Mouse (Mus musculus) embryonic facial prominence, embryonic 13.5 days (tissue): Measurements from ENCODE around the gene Gm47429. TPM values are rescaled to one million over a fixed set of nuclear protein-coding genes. Genes with fewer than 3 reads are reported as not detected.
"Not testable (repeated sequence)": the region's sequence is repeated elsewhere in the genome, so short reads cannot be mapped to it uniquely, and the experiment has no call there.

Source experiments
- ATAC-seq: fragments of 200-750 bp; cut with Nextera tagmentation; 2 replicates; pipeline ENCODE4 v1.8.0; 2017; ENCODE audit warnings: low read depth; ENCODE audit not compliant: insufficient number of reproducible peaks, insufficient read depth, low FRiP score, low TSS enrichment
- H3K27ac ChIP-seq: fragments of 300-500 bp; sonication (generic); 2 replicates; pipeline ENCODE4 v1.5.1; 2015; ENCODE audit warnings: moderate library complexity, mild to moderate bottlenecking, inconsistent platforms
- H3K27me3 ChIP-seq: fragments of 300-500 bp; sonication (generic); 2 replicates; pipeline ENCODE4 v1.6.1; 2015; ENCODE audit warnings: mild to moderate bottlenecking, inconsistent platforms
- H3K36me3 ChIP-seq: fragments of 300-500 bp; sonication (generic); 2 replicates; pipeline ENCODE4 v1.6.1; 2015; ENCODE audit warnings: mild to moderate bottlenecking, inconsistent platforms
- H3K4me1 ChIP-seq: fragments of 300-500 bp; sonication (generic); 2 replicates; pipeline ENCODE4 v1.6.1; 2015; ENCODE audit warnings: inconsistent platforms
- H3K4me2 ChIP-seq: fragments of 300-500 bp; sonication (generic); 2 replicates; pipeline ENCODE4 v1.6.1; 2015; ENCODE audit warnings: moderate library complexity, mild to moderate bottlenecking, inconsistent platforms
- H3K4me3 ChIP-seq: fragments of 300-500 bp; sonication (generic); 2 replicates; pipeline ENCODE4 v1.5.1; 2015; ENCODE audit warnings: mild to moderate bottlenecking, inconsistent platforms
- H3K9ac ChIP-seq: fragments of 300-500 bp; sonication (generic); 2 replicates; pipeline ENCODE4 v1.6.1; 2015; ENCODE audit warnings: mild to moderate bottlenecking, inconsistent platforms
- H3K9me3 ChIP-seq: fragments of 300-500 bp; sonication (generic); 2 replicates; pipeline ENCODE4 v1.6.1; 2016; ENCODE audit warnings: inconsistent platforms
- WGBS: fragments of 180-500 bp; shearing (Covaris S2); methylation state at CpG from one replicate; pipeline ENCODE4 v1.1.7; 2015; ENCODE audit warnings: mixed read lengths; 5-methylcytosine and 5-hydroxymethylcytosine counted together
- polyA plus RNA-seq: library from polyadenylated mRNA; unstranded; fragments of >200 nt; fragmentation: Nextera tagmentation; extraction: Ambion mirVana; gene quantifications from 2 replicates; pipeline ENCODE4 v1.2.1, GENCODE M21; 2015

Gene Gm47429
- not detected in 2 replicates for polyA plus RNA-seq

DNA sequence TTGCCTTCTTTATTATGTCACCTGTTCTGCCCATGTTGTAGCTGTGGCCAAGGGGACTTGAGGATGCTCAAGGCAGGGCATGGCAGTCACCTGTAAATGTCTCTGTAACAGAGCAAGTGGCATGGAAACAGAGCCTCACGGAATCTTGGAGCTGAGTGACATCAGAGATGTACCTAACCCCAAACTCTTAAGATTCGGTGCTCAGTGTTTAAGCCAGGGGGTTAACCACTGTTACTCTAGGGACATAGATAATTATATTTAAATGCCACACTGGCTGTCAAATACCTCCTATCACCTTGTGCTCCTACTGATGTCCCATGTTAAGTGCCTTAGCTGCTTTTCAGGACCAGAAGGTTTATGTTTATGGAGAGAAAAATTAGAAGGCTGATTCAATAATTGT, at the start of gene Gm47429:
Gene Gm47429 (minus strand): TSS at position 101 of the 400 bp plus-strand sequence.
- H3K27me3 ChIP-seq = no peaks in the 10 kb centered on the region
- no peak within 1 kb of the TSS for H3K4me2 ChIP-seq
- no peak within 1 kb of the TSS for H3K4me3 ChIP-seq
- no peak within 1 kb of the TSS for H3K27ac ChIP-seq
- no peak within 1 kb of the TSS for H3K9ac ChIP-seq
- 85% methylated on average over 2 of the region's 2 CpGs for WGBS
- H3K9me3 ChIP-seq = no peaks in the 10 kb centered on the region
- no peak for ATAC-seq
- no peaks in the 10 kb centered on the region for H3K4me1 ChIP-seq
- no peaks in the 10 kb centered on the region for H3K36me3 ChIP-seq

DNA sequence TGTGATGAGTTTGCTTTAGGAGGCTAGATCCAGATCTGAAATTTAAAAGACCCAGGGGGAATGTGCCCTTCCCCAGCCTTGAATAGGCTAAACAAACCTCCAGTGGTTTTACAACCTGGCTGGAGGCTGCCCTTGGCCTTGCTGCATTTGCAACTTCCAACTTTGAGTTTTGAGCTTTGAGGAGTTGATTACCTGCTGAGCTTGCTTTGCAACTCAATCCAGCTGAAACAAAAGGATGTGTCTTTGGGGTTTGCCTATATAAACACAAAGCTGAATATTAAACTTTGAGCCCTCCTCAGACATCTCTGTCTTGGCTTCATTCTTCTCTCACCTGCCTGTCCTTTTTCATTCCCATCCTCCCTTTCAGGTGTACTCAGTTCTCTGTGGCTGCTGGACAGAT, 44.8 kb upstream of the Gm47429 start:
- not testable (repeated sequence) for ATAC-seq, H3K4me3 ChIP-seq, H3K9me3 ChIP-seq, H3K27me3 ChIP-seq, H3K9ac ChIP-seq, H3K36me3 ChIP-seq, H3K4me2 ChIP-seq, H3K27ac ChIP-seq, H3K4me1 ChIP-seq

GRCm38 (mm10) chr13:50467007-50467406, 23.3 kb upstream of the Gm47429 start, which contains the start of gene Nutm2:
Gene Nutm2, plus strand, starts transcription at chr13:50467307.
- no peak for ATAC-seq

GRCm38 (mm10) chr13:50464621-50465562, 21.2 kb upstream of the Gm47429 start:
- peak overlapping the region; percentile 56 for H3K4me2 ChIP-seq
- 41% methylated on average over 27 of the region's 27 CpGs for WGBS
- 0 out of 2 replicates have a peak overlapping the region, but pooled peaks have one; percentile 11 for H3K9ac ChIP-seq
- no peak overlapping the region for H3K27ac ChIP-seq
- ATAC-seq = no peak
- no peaks in the 10 kb centered on the region for H3K27me3 ChIP-seq
- H3K9me3 ChIP-seq = no peaks in the 10 kb centered on the region
- peak overlapping the region; percentile 30 for H3K4me3 ChIP-seq
- no peaks in the 10 kb centered on the region for H3K4me1 ChIP-seq
- H3K36me3 ChIP-seq = no peaks in the 10 kb centered on the region

More at GRCm38 (mm10) chr13:50467007-50467406, 23.3 kb upstream of the Gm47429 start, which contains the start of gene Nutm2:
- H3K9me3 ChIP-seq = no peaks in the 10 kb centered on the region
- no peak within 1 kb of the TSS for H3K4me3 ChIP-seq
- H3K9ac ChIP-seq = no peak within 1 kb of the TSS
- H3K4me2 ChIP-seq = no peak within 1 kb of the TSS
- H3K4me1 ChIP-seq = no peaks in the 10 kb centered on the region
- WGBS = 77% methylated on average over 4 of the region's 4 CpGs
- no peaks in the 10 kb centered on the region for H3K36me3 ChIP-seq
- H3K27ac ChIP-seq = no peak within 1 kb of the TSS
- no peaks in the 10 kb centered on the region for H3K27me3 ChIP-seq

GRCm38 (mm10) chr13:50460433-50460832, 16.7 kb upstream of the Gm47429 start:
- H3K4me2 ChIP-seq, H3K9ac ChIP-seq, H3K27me3 ChIP-seq, H3K36me3 ChIP-seq, H3K4me1 ChIP-seq, H3K4me3 ChIP-seq, ATAC-seq, H3K27ac ChIP-seq, H3K9me3 ChIP-seq: not testable (repeated sequence)
- 63% methylated on average over 2 of the region's 2 CpGs for WGBS

DNA sequence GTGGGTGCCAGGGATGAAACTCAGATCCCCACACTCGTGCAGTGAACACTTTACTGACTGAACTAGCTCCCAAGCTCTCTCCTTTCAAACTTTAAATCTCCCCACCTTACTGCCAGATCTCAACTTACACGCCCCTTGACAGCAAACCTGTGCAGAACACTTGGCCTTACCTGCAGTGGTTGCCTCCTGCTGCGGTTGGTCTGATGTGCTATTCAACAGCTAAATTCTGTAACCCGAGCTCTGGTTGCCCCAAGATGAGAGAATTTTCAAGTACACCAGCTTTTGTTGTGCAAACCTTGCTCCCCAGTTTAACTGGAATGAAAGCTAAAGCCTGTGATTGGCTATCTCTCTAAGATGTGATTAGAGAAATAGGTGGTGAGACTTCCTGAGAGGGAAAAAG, 9.7 kb upstream of the Gm47429 start:
- Histone ChIP-seq H3K9ac (no peak overlapping the region), H3K9me3 (no peaks in the 10 kb centered on the region), H3K27ac (no peak overlapping the region), H3K4me2 (no peak overlapping the region), H3K4me1 (no peaks in the 10 kb centered on the region), H3K27me3 (no peaks in the 10 kb centered on the region), H3K36me3 (no peaks in the 10 kb centered on the region), H3K4me3 (no peak overlapping the region)
- ATAC-seq = no peak
- 27% methylated on average over 4 of the region's 4 CpGs for WGBS

DNA sequence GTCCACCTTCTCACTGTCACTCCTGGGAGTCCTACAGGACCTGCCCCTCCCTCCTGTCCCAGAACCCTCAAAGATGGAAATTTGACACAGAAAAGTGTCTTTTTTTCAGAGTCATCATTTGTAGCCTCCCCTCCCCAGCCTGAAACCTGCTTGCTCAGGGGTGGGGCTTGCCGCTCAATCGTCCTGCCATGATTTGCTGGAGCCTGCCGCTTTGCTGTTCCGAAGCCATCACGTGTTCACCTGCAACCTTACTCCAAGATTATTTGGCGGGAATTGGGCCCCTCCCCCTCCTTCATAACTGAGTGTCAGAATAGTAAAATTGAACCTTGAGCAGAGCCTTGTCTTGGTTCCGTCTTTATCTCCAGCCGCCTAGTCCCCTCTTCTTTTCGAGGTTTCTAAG, 8.6 kb upstream of the Gm47429 start:
- not testable (repeated sequence) for H3K9ac ChIP-seq, H3K27me3 ChIP-seq, H3K4me1 ChIP-seq, H3K4me2 ChIP-seq, ATAC-seq, H3K27ac ChIP-seq, H3K36me3 ChIP-seq, H3K4me3 ChIP-seq, H3K9me3 ChIP-seq
- WGBS = 66% methylated on average over 9 of the region's 9 CpGs

GRCm38 (mm10) chr13:50445261-50445660, 1.5 kb upstream of the Gm47429 start:
- WGBS = 29% methylated on average over 4 of the region's 4 CpGs
- no peak for ATAC-seq
- H3K36me3 ChIP-seq = no peaks in the 10 kb centered on the region
- H3K4me3 ChIP-seq = no peak overlapping the region
- no peak overlapping the region for H3K9ac ChIP-seq
- no peak overlapping the region for H3K27ac ChIP-seq
- H3K9me3 ChIP-seq = no peaks in the 10 kb centered on the region
- no peak overlapping the region for H3K4me2 ChIP-seq
- H3K27me3 ChIP-seq = no peaks in the 10 kb centered on the region
- H3K4me1 ChIP-seq = no peaks in the 10 kb centered on the region

- Histone ChIP-seq H3K4me2 (no peak overlapping the region), H3K9me3 (no peaks in the 10 kb centered on the region), H3K27ac (no peak overlapping the region), H3K4me3 (no peak overlapping the region), H3K27me3 (no peaks in the 10 kb centered on the region), H3K4me1 (no peaks in the 10 kb centered on the region), H3K36me3 (peaks cover 96% of the 10 kb centered on the region), H3K9ac (no peak overlapping the region)
- no peak for ATAC-seq
- 80% methylated on average over 4 of the region's 4 CpGs for WGBS
These were observed 17.0 kb downstream of the Gm47429 start for GRCm38 (mm10) chr13:50426686-50427085.

DNA sequence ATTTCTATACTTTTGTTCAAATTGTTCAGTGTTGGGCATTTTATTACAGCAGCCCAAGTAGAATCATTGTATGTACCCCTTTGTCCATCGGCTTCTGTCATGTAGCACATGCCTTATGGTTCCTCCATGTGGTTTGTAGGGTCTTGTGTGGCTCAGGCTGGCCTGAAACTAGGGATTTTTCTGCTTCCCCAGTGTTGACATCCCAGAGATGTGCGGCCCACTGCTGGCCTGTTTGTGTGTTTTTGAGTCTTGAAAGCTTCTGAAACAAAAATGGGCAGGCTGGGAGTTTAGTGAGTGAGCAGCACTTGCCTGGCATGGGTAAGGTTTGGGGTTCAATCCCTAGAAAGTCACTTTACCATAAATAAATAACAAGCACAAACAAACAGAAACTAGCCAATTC, 19.2 kb downstream of the Gm47429 start:
- no peak overlapping the region for H3K4me3 ChIP-seq
- no peaks in the 10 kb centered on the region for H3K4me1 ChIP-seq
- peaks cover 89% of the 10 kb centered on the region for H3K36me3 ChIP-seq
- ATAC-seq = no peak
- no peak overlapping the region for H3K4me2 ChIP-seq
- no peaks in the 10 kb centered on the region for H3K27me3 ChIP-seq
- WGBS = 94% methylated on average over 2 of the region's 2 CpGs
- H3K9ac ChIP-seq = no peak overlapping the region
- no peak overlapping the region for H3K27ac ChIP-seq
- no peaks in the 10 kb centered on the region for H3K9me3 ChIP-seq

GRCm38 (mm10) chr13:50423625-50424209, 20.0 kb downstream of the Gm47429 start:
- 88% methylated on average over 8 of the region's 8 CpGs for WGBS
- ATAC-seq = no peak
- peaks cover 2% of the 10 kb centered on the region for H3K4me1 ChIP-seq
- H3K9me3 ChIP-seq = no peaks in the 10 kb centered on the region
- no peak overlapping the region for H3K4me3 ChIP-seq
- no peaks in the 10 kb centered on the region for H3K27me3 ChIP-seq
- no peak overlapping the region for H3K27ac ChIP-seq
- H3K36me3 ChIP-seq = peaks cover 81% of the 10 kb centered on the region
- no peak overlapping the region for H3K9ac ChIP-seq
- H3K4me2 ChIP-seq = no peak overlapping the region

GRCm38 (mm10) chr13:50418421-50418820, 25.3 kb downstream of the Gm47429 start:
- H3K27ac ChIP-seq = no peak overlapping the region
- no peaks in the 10 kb centered on the region for H3K27me3 ChIP-seq
- 40% methylated on average over 3 of the region's 3 CpGs for WGBS
- H3K9ac ChIP-seq = peak overlapping the region; percentile 92
- H3K9me3 ChIP-seq = no peaks in the 10 kb centered on the region
- peaks cover 28% of the 10 kb centered on the region for H3K36me3 ChIP-seq
- peak overlapping the region; percentile 84 for H3K4me3 ChIP-seq
- peak overlapping the region; percentile 61 for H3K4me2 ChIP-seq
- peaks cover 11% of the 10 kb centered on the region for H3K4me1 ChIP-seq
- no peak for ATAC-seq
